Mouse (Mus musculus): ENCODE measurements around the gene Rab4b.
A peak's percentile ranks its signal among the peaks of the same experiment; 100 is the strongest.

DNA sequence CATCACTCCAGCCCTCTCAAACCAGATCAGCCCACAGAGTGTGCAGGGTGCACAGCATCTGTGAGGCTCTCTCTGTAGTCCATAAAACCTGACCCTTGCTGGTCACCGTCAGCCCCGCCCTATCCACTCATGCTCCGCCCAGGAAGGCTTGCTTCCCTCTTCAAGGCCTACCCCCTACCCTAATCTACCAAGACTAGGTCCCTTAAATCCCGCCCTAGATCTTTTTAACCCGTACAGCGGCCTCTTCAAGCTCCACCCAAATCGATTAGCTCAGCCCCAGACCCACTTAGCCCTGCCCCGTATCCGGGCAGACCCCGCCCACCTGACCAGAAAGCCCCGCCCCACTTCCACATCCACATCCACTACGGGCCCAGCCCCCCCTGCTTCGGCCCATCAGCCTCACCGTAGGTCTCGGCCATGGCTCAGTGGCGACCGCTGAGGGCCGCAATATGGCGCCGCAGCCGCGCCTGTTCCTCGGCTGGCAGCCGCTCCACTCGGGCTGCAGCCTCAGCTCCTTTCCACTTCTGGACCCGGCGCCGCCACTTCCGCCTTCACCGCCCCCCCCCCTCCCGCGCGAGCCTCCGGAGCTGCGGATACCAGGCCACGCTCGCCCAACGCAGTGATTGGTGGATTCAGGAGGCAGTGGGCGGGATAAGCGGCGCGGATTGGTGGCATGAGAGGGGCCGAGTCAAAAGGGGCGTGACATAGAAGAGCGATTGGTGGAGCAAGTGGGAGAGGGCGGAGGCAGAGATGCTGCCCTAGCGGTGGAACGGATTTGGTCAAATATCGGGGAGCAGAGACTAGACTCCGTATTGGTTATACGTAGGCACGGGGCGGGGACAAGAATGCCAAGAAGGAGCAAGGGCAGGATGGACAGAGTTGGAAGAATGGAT is at the start of gene Rab4b:
- peak; percentile 40 for TF ChIP-seq POLR2A (IDR thresholded peaks at IDR 0.05; ENCODE audit: control insufficient read depth, low read depth, low read length)
- TF ChIP-seq CTCF (IDR thresholded peaks at IDR 0.05; ENCODE audit: control insufficient read depth, insufficient read depth, insufficient replicate concordance, low read depth, low read length): peak; percentile 42; the same call in 1 of the 2 replicates
